Mouse (Mus musculus) mesoderm, embryonic 11.5 days (tissue): ENCODE results near the gene Gstz1.
A peak's percentile ranks its signal among the peaks of the same experiment; 100 is the strongest.
"Not testable (repeated sequence)": the region's sequence is repeated elsewhere in the genome, so short reads cannot be mapped to it uniquely, and the experiment has no call there.

ENCODE experiments used
- DNase-seq: peaks from one replicate; pipeline ENCODE4 v3.0.0-alpha.2; 2012; ENCODE audit warnings: low read depth, low spot score

Gstz1 gene

GRCm38 (mm10) chr12:87146966-87147365 lies at the start of gene Gstz1:
TSS of gene Gstz1 (plus strand) at chr12:87147165.
- peak; percentile 92 for DNase-seq

GRCm38 (mm10) chr12:87100331-87100730 lies 46.6 kb upstream of the Gstz1 start:
- DNase-seq, result no peak

- DNase-seq, result no peak
Observed at GRCm38 (mm10) chr12:87102165-87102631, 44.8 kb upstream of the Gstz1 start, which contains the start of gene Ngb. TSS of gene Ngb (minus strand) at chr12:87102539.

GRCm38 (mm10) chr12:87103471-87103870 lies 43.5 kb upstream of the Gstz1 start:
- DNase-seq, result no peak

GRCm38 (mm10) chr12:87104796-87105195 lies 42.2 kb upstream of the Gstz1 start:
- DNase-seq, result no peak

GRCm38 (mm10) chr12:87107357-87107977 lies 39.5 kb upstream of the Gstz1 start:
- no peak for DNase-seq

GRCm38 (mm10) chr12:87121918-87122589 lies 24.9 kb upstream of the Gstz1 start:
- DNase-seq, result no peak

- DNase-seq, result no peak
Observed at GRCm38 (mm10) chr12:87127256-87127655, 19.7 kb upstream of the Gstz1 start.

- DNase-seq, result no peak
Observed at GRCm38 (mm10) chr12:87130224-87130623, 16.7 kb upstream of the Gstz1 start.

- no peak for DNase-seq
Observed at GRCm38 (mm10) chr12:87131181-87131580, 15.8 kb upstream of the Gstz1 start.

- DNase-seq, result peak; percentile 12
Observed at GRCm38 (mm10) chr12:87131619-87132018, 15.3 kb upstream of the Gstz1 start.

GRCm38 (mm10) chr12:87132210-87132609 lies 14.8 kb upstream of the Gstz1 start:
- no peak for DNase-seq

- no peak for DNase-seq
Observed at GRCm38 (mm10) chr12:87132784-87133183, 14.2 kb upstream of the Gstz1 start.

- DNase-seq, result peak; percentile 41
Observed at GRCm38 (mm10) chr12:87137439-87138341, 9.3 kb upstream of the Gstz1 start.

- DNase-seq, result no peak
Observed at GRCm38 (mm10) chr12:87138342-87138701, 8.6 kb upstream of the Gstz1 start.

- no peak for DNase-seq
Observed at GRCm38 (mm10) chr12:87138768-87139167, 8.2 kb upstream of the Gstz1 start.

GRCm38 (mm10) chr12:87142156-87142555 lies 4.8 kb upstream of the Gstz1 start:
- DNase-seq, result no peak

- DNase-seq, result peak; percentile 95
Observed at GRCm38 (mm10) chr12:87147395-87148089, 577 bp downstream of the Gstz1 start, which contains the start of gene Pomt2. TSS of gene Pomt2 (minus strand) at chr12:87147968.

- DNase-seq, result no peak
Observed at GRCm38 (mm10) chr12:87148136-87148535, 1.2 kb downstream of the Gstz1 start.

- DNase-seq, result no peak
Observed at GRCm38 (mm10) chr12:87149471-87149870, 2.5 kb downstream of the Gstz1 start.

GRCm38 (mm10) chr12:87154448-87154847 lies 7.5 kb downstream of the Gstz1 start:
- not testable (repeated sequence) for DNase-seq
